Mouse (Mus musculus) myocyte (in vitro differentiated cells): ENCODE results near the gene Mylip.

Experiments used
- CEBPB ChIP-seq: IDR thresholded peaks from 2 replicates; pipeline ENCODE4 v1.6.1; 2011; ENCODE audit warnings: mild to moderate bottlenecking, moderate library complexity; ENCODE audit not compliant: poor library complexity, insufficient read depth, severe bottlenecking
- E2F4 ChIP-seq: IDR thresholded peaks from one replicate; pipeline ENCODE4 v1.6.1; 2011; ENCODE audit warnings: mild to moderate bottlenecking, control low read depth, moderate library complexity; ENCODE audit not compliant: insufficient read depth
- MAX ChIP-seq: IDR thresholded peaks from one replicate; pipeline ENCODE4 v1.6.1; 2011; ENCODE audit warnings: low read depth, mild to moderate bottlenecking, control low read depth
- POLR2A ChIP-seq: IDR thresholded peaks from one replicate; pipeline ENCODE4 v1.6.1; 2011; ENCODE audit warnings: low read depth, mild to moderate bottlenecking, control low read depth, moderate library complexity; ENCODE audit not compliant: insufficient read length
- REST ChIP-seq: IDR thresholded peaks from one replicate; pipeline ENCODE4 v1.6.1; 2011; ENCODE audit warnings: mild to moderate bottlenecking, control low read depth, moderate library complexity; ENCODE audit not compliant: insufficient read depth, insufficient read length
- TCF12 ChIP-seq: IDR thresholded peaks from one replicate; pipeline ENCODE4 v1.6.1; 2011; ENCODE audit warnings: mild to moderate bottlenecking, control low read depth; ENCODE audit not compliant: poor library complexity, insufficient read depth, severe bottlenecking
- USF1 ChIP-seq: IDR thresholded peaks from one replicate; pipeline ENCODE4 v1.6.1; 2011; ENCODE audit warnings: low read depth, mild to moderate bottlenecking, control low read depth, moderate library complexity

DNA sequence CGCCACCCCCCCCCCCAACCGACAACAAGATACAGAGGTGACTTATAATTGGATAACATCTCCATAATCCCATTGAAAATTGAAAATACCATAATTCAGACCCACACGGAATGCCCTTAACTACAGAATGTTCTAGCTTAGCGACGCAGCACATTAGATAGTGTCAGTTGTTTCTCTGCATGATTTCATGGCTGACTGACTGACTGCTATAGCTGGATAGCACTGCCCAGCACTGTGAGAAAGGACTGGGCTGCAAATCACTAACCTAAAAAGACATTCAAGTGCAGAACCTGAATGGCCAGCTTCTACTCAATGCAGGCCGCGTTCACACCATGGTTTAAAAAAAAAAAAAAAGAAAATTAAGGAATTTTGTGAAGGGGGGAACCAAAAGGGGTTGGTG, 62.9 kb downstream of the Mylip start:
- TF ChIP-seq USF1 (no peak), REST (no peak), CEBPB (no peak), POLR2A (no peak), E2F4 (no peak), MAX (no peak), TCF12 (no peak)
